ENCODE assay signal across 13 mouse cellular contexts in genomic region chr7:141466045-141466394, GRCm38 (mm10). TPM values are rescaled to one million over a fixed set of nuclear protein-coding genes. Genes with fewer than 3 reads are reported as not detected.
DNase-seq lines count a peak whose midpoint lies in the region; ATAC-seq lines count a peak whose summit lies in the region.
"Had no signal": no experiment of that assay in that cellular context is flagged by ENCODE, and none has a peak within 500 bp of the region (broad histone marks: within the 10 kb centered on the region; RNA-seq: fewer than 3 reads in every experiment).

No protein-coding gene starts in this region.

- H3K4me3 ChIP-seq in liver, embryonic 11.5 days (ENCODE audit: low read depth, low read length), result no peak overlapping the region
- no peak overlapping the region for H3K4me3 ChIP-seq in heart, embryonic 12.5 days

- H3K4me2 ChIP-seq in liver, embryonic 11.5 days, result 0 out of 2 replicates have a peak overlapping the region, but pooled peaks have one; percentile 2
- H3K4me2 ChIP-seq in heart, embryonic 12.5 days, result 0 out of 2 replicates have a peak overlapping the region, but pooled peaks have one; percentile 63

- H3K9ac ChIP-seq in liver, embryonic 11.5 days (ENCODE audit: low read depth, low read length), result no peak overlapping the region
- 0 out of 2 replicates have a peak overlapping the region, but pooled peaks have one; percentile 53 for H3K9ac ChIP-seq in heart, embryonic 12.5 days
- H3K9ac ChIP-seq: stomach, embryonic 15.5 days had no signal

- peaks cover 41% of the 10 kb centered on the region for H3K4me1 ChIP-seq in liver, embryonic 11.5 days (replicated peaks; ENCODE audit: control insufficient read depth, insufficient read depth, low read length)
- peaks cover 75% of the 10 kb centered on the region for H3K4me1 ChIP-seq in heart, embryonic 12.5 days (replicated peaks)

- intact Hi-C loops in left cerebral cortex, postnatal 14 days (cut with DNase I), result no loop called here

- peaks cover 10% of the 10 kb centered on the region for H3K36me3 ChIP-seq in liver, embryonic 11.5 days (ENCODE audit: control insufficient read depth, insufficient read depth, low read length)
- H3K36me3 ChIP-seq in heart, embryonic 12.5 days, result peaks cover 19% of the 10 kb centered on the region

- ATAC-seq in liver, embryonic 11.5 days (replicated peaks; ENCODE audit: low FRiP score), result no peak
- ATAC-seq in heart, embryonic 12.5 days (ENCODE audit: insufficient number of reproducible peaks, low FRiP score), result no peak
- ATAC-seq: midbrain, embryonic 16.5 days had no signal

- H3K9me3 ChIP-seq in liver, embryonic 11.5 days (ENCODE audit: control insufficient read depth, low read length), result no peaks in the 10 kb centered on the region
- H3K9me3 ChIP-seq in heart, embryonic 12.5 days (replicated peaks), result no peaks in the 10 kb centered on the region
- H3K9me3 ChIP-seq: forebrain, embryonic 12.5 days; stomach, embryonic 15.5 days had no signal

- peak; percentile 65 for DNase-seq in adrenal gland, adult 2 months
- no peak for DNase-seq in adrenal gland, postnatal 10 days
- no peak for DNase-seq in liver, embryonic 11.5 days (ENCODE audit: low spot score)
- no peak for DNase-seq in liver
- peak; percentile 53 for DNase-seq in lung, postnatal 10 days
- DNase-seq in left cerebral cortex, postnatal 14 days (ENCODE audit: low spot score in 2 of 2), result no peak
- DNase-seq in frontal cortex, postnatal 14 days (ENCODE audit: low spot score in 2 of 2), result no peak
- DNase-seq: cerebellum, adult 9-10 months; kidney, adult 8-10 months had no signal

- 57% methylated on average over 7 of the region's 7 CpGs for WGBS in liver, embryonic 11.5 days
- WGBS in heart, embryonic 12.5 days, result 55% methylated on average over 7 of the region's 7 CpGs

- peaks cover 46% of the 10 kb centered on the region for H3K27me3 ChIP-seq in liver, embryonic 11.5 days (replicated peaks; ENCODE audit: control insufficient read depth, insufficient read depth, low read length)
- H3K27me3 ChIP-seq in heart, embryonic 12.5 days (replicated peaks), result peaks cover 49% of the 10 kb centered on the region

- no peak overlapping the region for H3K27ac ChIP-seq in liver, embryonic 11.5 days (ENCODE audit: low read depth, low read length)
- H3K27ac ChIP-seq in heart, embryonic 12.5 days (ENCODE audit: poor library complexity, severe bottlenecking), result peak overlapping the region; percentile 36; the same call in 1 of the 2 replicates
- H3K27ac ChIP-seq: forebrain, embryonic 12.5 days had no signal

RNA-seq across cellular contexts. Expression of gene Cd151, which starts 1.2 kb away (rescaled TPM):
- total RNA-seq in adrenal gland, adult 2 months (2021), result 100 to 1,000 TPM; 325 to 452 TPM
- 899 and 918 TPM in 2 replicates for polyA plus RNA-seq in adrenal gland, adult 2 months (2012; rRNA removed)
- total RNA-seq in adrenal gland, postnatal 10 days (2021), result 100 to 1,000 TPM; 184 to 198 TPM
- 20.6 and 22.3 TPM in 2 replicates for polyA plus RNA-seq in liver, embryonic 11.5 days (2014; fragmentation: Nextera tagmentation; extraction: Ambion mirVana)
- polyA plus RNA-seq in heart, embryonic 12.5 days (2016; fragmentation: Nextera tagmentation; extraction: Ambion mirVana), result 27.4 and 30.6 TPM in 2 replicates
- total RNA-seq in left cerebral cortex, postnatal 14 days (2021), result 10 to 100 TPM; 27.5 to 33.8 TPM

RNA-seq across cellular contexts. Expression of gene Cracr2b, which starts 5.1 kb away (rescaled TPM):
- total RNA-seq in adrenal gland, adult 2 months (2021), result 10 to 100 TPM; 10.3 to 12.4 TPM
- polyA plus RNA-seq in adrenal gland, adult 2 months (2012; rRNA removed), result 42.0 and 54.5 TPM in 2 replicates
- 10 to 100 TPM; 16.8 to 19.6 TPM for total RNA-seq in adrenal gland, postnatal 10 days (2021)
- 4.3 and 7.2 TPM in 2 replicates for polyA plus RNA-seq in liver, embryonic 11.5 days (2014; fragmentation: Nextera tagmentation; extraction: Ambion mirVana)
- polyA plus RNA-seq in heart, embryonic 12.5 days (2016; fragmentation: Nextera tagmentation; extraction: Ambion mirVana), result 16.6 and 17.5 TPM in 2 replicates
- 1 to 10 TPM; 5.3 to 5.6 TPM for total RNA-seq in left cerebral cortex, postnatal 14 days (2021)

RNA-seq across cellular contexts. Expression of gene Polr2l, which starts 8.9 kb away (rescaled TPM):
- total RNA-seq in adrenal gland, adult 2 months (2021), result 100 to 1,000 TPM in 1 of 2 experiments, 10 to 100 TPM in 1; 84.4 to 140 TPM
- 68.5 and 71.0 TPM in 2 replicates for polyA plus RNA-seq in adrenal gland, adult 2 months (2012; rRNA removed)
- 10 to 100 TPM; 58.3 to 59.7 TPM for total RNA-seq in adrenal gland, postnatal 10 days (2021)
- 95.3 and 104 TPM in 2 replicates for polyA plus RNA-seq in liver, embryonic 11.5 days (2014; fragmentation: Nextera tagmentation; extraction: Ambion mirVana)
- polyA plus RNA-seq in heart, embryonic 12.5 days (2016; fragmentation: Nextera tagmentation; extraction: Ambion mirVana), result 60.7 and 64.7 TPM in 2 replicates
- 10 to 100 TPM; 43.8 to 44.4 TPM for total RNA-seq in left cerebral cortex, postnatal 14 days (2021)

RNA-seq across cellular contexts. Expression of gene Tspan4, which starts 9.0 kb away (rescaled TPM):
- total RNA-seq in adrenal gland, adult 2 months (2021), result 100 to 1,000 TPM in 1 of 2 experiments, 10 to 100 TPM in 1; 47.8 to 125 TPM
- polyA plus RNA-seq in adrenal gland, adult 2 months (2012; rRNA removed), result 227 and 256 TPM in 2 replicates
- 10 to 100 TPM; 53.8 to 57.1 TPM for total RNA-seq in adrenal gland, postnatal 10 days (2021)
- polyA plus RNA-seq in liver, embryonic 11.5 days (2014; fragmentation: Nextera tagmentation; extraction: Ambion mirVana), result 77.9 and 78.2 TPM in 2 replicates
- 57.5 and 57.6 TPM in 2 replicates for polyA plus RNA-seq in heart, embryonic 12.5 days (2016; fragmentation: Nextera tagmentation; extraction: Ambion mirVana)
- 10 to 100 TPM; 23.2 to 23.7 TPM for total RNA-seq in left cerebral cortex, postnatal 14 days (2021)

RNA-seq across cellular contexts. Expression of gene Pnpla2, which starts 11.0 kb away (rescaled TPM):
- 1,000 to 10,000 TPM in 1 of 2 experiments, 100 to 1,000 TPM in 1; 905 to 1,265 TPM for total RNA-seq in adrenal gland, adult 2 months (2021)
- polyA plus RNA-seq in adrenal gland, adult 2 months (2012; rRNA removed), result 1,146 and 1,725 TPM in 2 replicates
- total RNA-seq in adrenal gland, postnatal 10 days (2021), result 1,000 to 10,000 TPM; 1,181 to 1,292 TPM
- polyA plus RNA-seq in liver, embryonic 11.5 days (2014; fragmentation: Nextera tagmentation; extraction: Ambion mirVana), result 23.4 and 23.7 TPM in 2 replicates
- polyA plus RNA-seq in heart, embryonic 12.5 days (2016; fragmentation: Nextera tagmentation; extraction: Ambion mirVana), result 42.3 and 43.3 TPM in 2 replicates
- total RNA-seq in left cerebral cortex, postnatal 14 days (2021), result 10 to 100 TPM; 22.9 to 28.8 TPM

Comparison
In these comparisons a context has a peak if more than half of its experiments do, and no peak if none do; other contexts are left out.
1. DNase-seq: peak in adrenal gland, adult 2 months (single experiment) and lung, postnatal 10 days (single experiment); none in adrenal gland, postnatal 10 days (single experiment), liver, embryonic 11.5 days (single experiment), liver (single experiment), left cerebral cortex, postnatal 14 days (0 of 2) and frontal cortex, postnatal 14 days (0 of 2).
2. RNA of gene Cd151, which starts 1.2 kb away (total RNA-seq): 325 to 452 TPM in adrenal gland, adult 2 months and 184 to 198 TPM in adrenal gland, postnatal 10 days; 27.5 to 33.8 TPM in left cerebral cortex, postnatal 14 days; every median in the first group is over 4 times any median in the second.